Mouse (Mus musculus) common myeloid progenitor, adult 5-6 weeks (primary cell): ENCODE results near the gene Pdlim5. TPM values are rescaled to one million over a fixed set of nuclear protein-coding genes. Genes with fewer than 3 reads are reported as not detected.
A peak's percentile ranks its signal among the peaks of the same experiment; 100 is the strongest.

ENCODE experiments used
- ATAC-seq: replicated peaks from 2 replicates; pipeline ENCODE4 v1.8.0; 2016; ENCODE audit warnings: low read depth, mild to moderate bottlenecking, moderate TSS enrichment, inconsistent platforms; ENCODE audit not compliant: poor library complexity, severe bottlenecking
- total RNA-seq: library from RNA; stranded (forward); fragments of 200-1000, 187-1606 nt; gene quantifications from 2 replicates; pipeline ENCODE4 v1.2.3, GENCODE M21; 2017

The Pdlim5 gene
- total RNA-seq, 1 experiment from 2014 or later, result 17.2 TPM

DNA sequence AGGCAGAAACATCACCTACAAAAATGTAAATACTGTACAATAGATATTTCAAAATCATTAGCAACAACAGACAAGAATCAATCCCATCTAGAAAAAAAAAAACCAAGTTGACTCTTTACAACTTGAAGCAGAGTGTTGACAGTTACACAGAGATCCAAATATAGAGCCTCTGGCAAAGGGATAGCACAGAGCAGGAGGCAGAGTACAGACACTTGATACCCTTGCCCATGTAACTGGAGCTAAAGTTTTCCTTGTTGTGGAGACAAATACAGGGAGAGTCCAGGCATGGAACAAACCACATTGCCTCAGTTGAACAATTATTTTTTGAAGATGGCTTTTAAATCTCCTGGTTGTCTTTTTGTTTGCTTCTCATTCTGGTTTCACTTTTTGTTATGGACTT, 15.4 kb upstream of the Pdlim5 start:
- no peak for ATAC-seq

- ATAC-seq, result peak; percentile 64
Measured at GRCm38 (mm10) chr3:142394796-142395508, 544 bp downstream of the Pdlim5 start.

- peak; percentile 45 for ATAC-seq
Measured at GRCm38 (mm10) chr3:142394000-142394411, 1.5 kb downstream of the Pdlim5 start.

DNA sequence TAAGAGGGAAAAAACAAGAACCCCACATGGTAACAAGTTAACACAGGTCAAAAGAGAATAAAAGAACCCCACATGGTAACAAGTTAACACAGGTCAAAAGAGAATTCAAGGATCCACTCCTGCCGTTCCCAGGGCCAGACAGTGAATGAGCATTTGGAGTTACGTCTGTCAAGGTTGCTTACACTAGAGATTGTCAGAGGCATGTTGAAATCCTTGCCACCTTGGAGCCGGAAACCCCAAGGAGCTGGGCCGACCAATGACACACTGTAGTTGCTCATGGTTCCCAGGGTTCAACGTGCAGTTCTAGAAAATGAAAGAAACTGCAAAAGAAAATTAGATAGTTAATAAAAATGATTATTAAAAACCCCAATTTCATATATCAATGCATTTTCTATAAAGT, 4.0 kb downstream of the Pdlim5 start:
- ATAC-seq, result no peak

- no peak for ATAC-seq
Measured at GRCm38 (mm10) chr3:142390288-142390687, 5.2 kb downstream of the Pdlim5 start.

DNA sequence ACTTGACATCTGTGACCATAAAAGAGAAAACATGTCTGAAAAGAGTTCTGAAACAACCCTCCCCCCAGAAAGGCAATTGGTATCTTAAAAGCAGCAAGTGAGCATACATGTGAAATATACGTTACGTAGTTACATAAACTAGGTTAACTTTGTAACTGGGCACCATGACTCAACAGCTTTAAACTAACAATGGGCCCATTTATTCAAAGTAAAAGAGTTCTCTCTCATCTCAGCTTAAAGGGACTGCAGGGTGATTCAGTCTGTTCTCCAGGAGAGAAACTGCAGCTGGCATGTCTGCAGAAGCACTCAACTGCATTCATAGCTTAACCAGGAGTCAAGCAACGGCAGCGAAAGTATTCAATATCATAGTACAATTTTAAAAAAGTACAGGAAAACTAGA, 7.3 kb downstream of the Pdlim5 start:
- ATAC-seq, result no peak

GRCm38 (mm10) chr3:142386505-142386904, 9.0 kb downstream of the Pdlim5 start:
- no peak for ATAC-seq

- ATAC-seq, result no peak
Measured at GRCm38 (mm10) chr3:142385690-142386089, 9.8 kb downstream of the Pdlim5 start.

- no peak for ATAC-seq
Measured at GRCm38 (mm10) chr3:142376638-142377037, 18.9 kb downstream of the Pdlim5 start.

GRCm38 (mm10) chr3:142375106-142375505, 20.4 kb downstream of the Pdlim5 start:
- no peak for ATAC-seq

GRCm38 (mm10) chr3:142372465-142373147, 22.9 kb downstream of the Pdlim5 start:
- no peak for ATAC-seq

GRCm38 (mm10) chr3:142368411-142368810, 27.1 kb downstream of the Pdlim5 start:
- no peak for ATAC-seq

GRCm38 (mm10) chr3:142362092-142362491, 33.4 kb downstream of the Pdlim5 start:
- no peak for ATAC-seq

DNA sequence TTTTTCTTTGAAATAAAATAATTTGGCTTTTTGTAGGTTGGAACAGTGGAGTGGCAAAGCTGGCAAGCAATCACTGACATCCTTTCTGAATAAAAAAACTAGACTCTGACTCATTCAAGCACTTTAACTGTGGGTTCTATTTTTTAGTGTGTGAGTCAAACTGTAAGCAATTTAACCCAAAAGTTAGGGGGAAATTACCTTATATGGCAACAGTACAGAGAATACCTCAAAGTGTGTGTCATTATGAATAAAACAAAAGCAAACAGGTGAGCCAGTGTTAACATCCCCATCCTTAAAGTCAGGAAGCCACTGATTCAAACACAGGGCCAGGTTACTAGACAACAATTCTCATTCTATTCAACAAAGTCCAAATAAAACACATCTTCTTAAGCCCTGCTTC, 36.5 kb downstream of the Pdlim5 start:
- no peak for ATAC-seq

GRCm38 (mm10) chr3:142356661-142357060, 38.8 kb downstream of the Pdlim5 start:
- peak; percentile 90 for ATAC-seq

DNA sequence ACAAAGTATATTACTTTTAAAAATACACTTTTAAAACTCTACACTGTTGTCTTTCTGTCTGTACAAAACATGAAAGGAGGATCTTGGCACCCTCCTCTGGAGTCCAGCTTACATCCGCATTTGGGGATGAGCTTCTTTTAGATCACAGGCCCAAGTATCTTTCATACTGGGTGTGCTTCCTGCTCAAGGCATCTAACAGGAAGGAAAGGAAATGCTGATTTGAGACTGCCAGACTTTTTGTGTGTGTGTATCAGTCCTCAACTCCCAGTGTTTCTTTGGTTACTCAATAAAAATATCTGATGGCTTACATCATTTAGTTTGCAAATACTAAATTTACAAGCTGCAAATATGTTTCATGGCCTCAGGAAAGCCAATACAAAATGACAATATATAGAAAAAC, 42.3 kb downstream of the Pdlim5 start:
- ATAC-seq, result peak; percentile 64

GRCm38 (mm10) chr3:142350513-142350912, 45.0 kb downstream of the Pdlim5 start:
- ATAC-seq, result no peak

GRCm38 (mm10) chr3:142348816-142349631, 46.5 kb downstream of the Pdlim5 start:
- no peak for ATAC-seq

- no peak for ATAC-seq
Measured at GRCm38 (mm10) chr3:142346261-142346660, 49.2 kb downstream of the Pdlim5 start.

GRCm38 (mm10) chr3:142345235-142346125, 50.0 kb downstream of the Pdlim5 start:
- ATAC-seq, result no peak
